In genomic region chr3:37401729-37402610, GRCm38 (mm10) we compare ENCODE assay signal across 9 mouse cellular contexts. TPM values are rescaled to one million over a fixed set of nuclear protein-coding genes. Genes with fewer than 3 reads are reported as not detected.
DNase-seq lines count a peak whose midpoint lies in the region; ATAC-seq lines count a peak whose summit lies in the region.
"Had no signal": no experiment of that assay in that cellular context is flagged by ENCODE, and none has a peak within 500 bp of the region (broad histone marks: within the 10 kb centered on the region; RNA-seq: fewer than 3 reads in every experiment).

No protein-coding gene starts in this region.

- no peak overlapping the region for H3K4me2 ChIP-seq in limb, embryonic 15.5 days
- no peak overlapping the region for H3K4me2 ChIP-seq in midbrain, embryonic 11.5 days
- H3K4me2 ChIP-seq: forebrain, embryonic 13.5 days had no signal

- H3K4me3 ChIP-seq in brown adipose tissue, adult 24 weeks (ENCODE audit: insufficient read depth, low read depth, low read length), result no peak overlapping the region
- H3K4me3 ChIP-seq in limb, embryonic 15.5 days, result no peak overlapping the region
- no peak overlapping the region for H3K4me3 ChIP-seq in midbrain, embryonic 11.5 days (ENCODE audit: low read depth, low read length)
- H3K4me3 ChIP-seq: forebrain, embryonic 13.5 days had no signal

- 34% methylated on average over 11 of the region's 11 CpGs for WGBS in limb, embryonic 15.5 days
- 84% methylated on average over 11 of the region's 11 CpGs for WGBS in midbrain, embryonic 11.5 days

- DNase-seq in cerebellum, postnatal 10 days, result peak; percentile 45 to 63
- no peak for DNase-seq in cerebellum, adult 18-20 months
- peak; percentile 55 to 57 for DNase-seq in heart, postnatal 14 days
- no peak for DNase-seq in midbrain, embryonic 11.5 days (ENCODE audit: low spot score, missing footprints)
- DNase-seq in thymus, postnatal 4 days, result no peak
- no peak for DNase-seq in cerebellum, adult 9-10 months

- ATAC-seq in limb, embryonic 15.5 days (ENCODE audit: insufficient number of reproducible peaks, low FRiP score, low TSS enrichment, low read depth), result peak; percentile 74
- no peak for ATAC-seq in midbrain, embryonic 11.5 days (ENCODE audit: low FRiP score)
- ATAC-seq: forebrain, embryonic 13.5 days had no signal

- H3K9ac ChIP-seq in limb, embryonic 15.5 days, result no peak overlapping the region
- H3K9ac ChIP-seq in midbrain, embryonic 11.5 days (ENCODE audit: low read length), result no peak overlapping the region
- H3K9ac ChIP-seq: forebrain, embryonic 13.5 days had no signal

- H3K4me1 ChIP-seq in brown adipose tissue, adult 24 weeks (ENCODE audit: control insufficient read depth, insufficient read depth, insufficient read length, low read length), result no peaks in the 10 kb centered on the region; the same call in 1 of the 2 replicates
- H3K4me1 ChIP-seq in limb, embryonic 15.5 days, result peaks cover 27% of the 10 kb centered on the region
- no peaks in the 10 kb centered on the region for H3K4me1 ChIP-seq in midbrain, embryonic 11.5 days (ENCODE audit: control insufficient read depth, insufficient read depth, low read length)
- H3K4me1 ChIP-seq: forebrain, embryonic 13.5 days had no signal

- no peaks in the 10 kb centered on the region for H3K27me3 ChIP-seq in limb, embryonic 15.5 days
- H3K27me3 ChIP-seq in midbrain, embryonic 11.5 days (ENCODE audit: control insufficient read depth, insufficient read depth, low read length), result no peaks in the 10 kb centered on the region
- H3K27me3 ChIP-seq: forebrain, embryonic 13.5 days had no signal

- H3K27ac ChIP-seq in brown adipose tissue, adult 24 weeks (replicated peaks; ENCODE audit: low read depth, low read length), result peak overlapping the region; percentile 9; the same call in 1 of the 2 replicates
- H3K27ac ChIP-seq in limb, embryonic 15.5 days, result peak overlapping the region; percentile 83
- H3K27ac ChIP-seq in midbrain, embryonic 11.5 days (ENCODE audit: low read depth, low read length), result no peak overlapping the region
- H3K27ac ChIP-seq: forebrain, embryonic 13.5 days had no signal

- H3K36me3 ChIP-seq in limb, embryonic 15.5 days, result 0 out of 2 replicates have a peak, but pooled peaks cover 4% of the 10 kb centered on the region
- no peaks in the 10 kb centered on the region for H3K36me3 ChIP-seq in midbrain, embryonic 11.5 days (ENCODE audit: control insufficient read depth, insufficient read depth, low read length)

- H3K9me3 ChIP-seq in limb, embryonic 15.5 days, result no peaks in the 10 kb centered on the region
- no peaks in the 10 kb centered on the region for H3K9me3 ChIP-seq in midbrain, embryonic 11.5 days (ENCODE audit: control insufficient read depth, low read length)
- H3K9me3 ChIP-seq: forebrain, embryonic 13.5 days had no signal

- intact Hi-C loops in heart, postnatal 14 days (cut with DNase I), result no loop called here

RNA-seq across cellular contexts. Expression of gene Spata5, which starts 17.7 kb away (rescaled TPM):
- polyA plus RNA-seq in brown adipose tissue, adult 24 weeks (2012; ENCODE audit: insufficient read depth, insufficient read length, missing spikeins), result 6.0 and 6.9 TPM in 2 replicates
- total RNA-seq in heart, postnatal 14 days (2021), result 10 to 100 TPM; 15.6 to 18.3 TPM
- 33.9 and 36.1 TPM in 2 replicates for polyA plus RNA-seq in limb, embryonic 15.5 days (2015; fragmentation: Nextera tagmentation; extraction: Ambion mirVana)
- 42.1 and 42.3 TPM in 2 replicates for polyA plus RNA-seq in midbrain, embryonic 11.5 days (2014; fragmentation: Nextera tagmentation; extraction: Ambion mirVana)

RNA-seq across cellular contexts. Expression of gene Nudt6, which starts 18.0 kb away (rescaled TPM):
- polyA plus RNA-seq in brown adipose tissue, adult 24 weeks (2012; ENCODE audit: insufficient read depth, insufficient read length, missing spikeins), result 34.1 and 34.6 TPM in 2 replicates
- total RNA-seq in heart, postnatal 14 days (2021), result 10 to 100 TPM; 27.2 to 30.8 TPM
- 4.9 and 5.0 TPM in 2 replicates for polyA plus RNA-seq in limb, embryonic 15.5 days (2015; fragmentation: Nextera tagmentation; extraction: Ambion mirVana)
- 3.3 and 3.5 TPM in 2 replicates for polyA plus RNA-seq in midbrain, embryonic 11.5 days (2014; fragmentation: Nextera tagmentation; extraction: Ambion mirVana)

RNA-seq across cellular contexts. Expression of gene Fgf2, which starts 53.8 kb away (rescaled TPM):
- polyA plus RNA-seq in brown adipose tissue, adult 24 weeks (2012; ENCODE audit: insufficient read depth, insufficient read length, missing spikeins), result 3.4 and 9.9 TPM in 2 replicates
- 1 to 10 TPM; 3.2 to 6.6 TPM for total RNA-seq in heart, postnatal 14 days (2021)
- 5.6 and 7.5 TPM in 2 replicates for polyA plus RNA-seq in limb, embryonic 15.5 days (2015; fragmentation: Nextera tagmentation; extraction: Ambion mirVana)
- 0.86 and 0.91 TPM in 2 replicates for polyA plus RNA-seq in midbrain, embryonic 11.5 days (2014; fragmentation: Nextera tagmentation; extraction: Ambion mirVana)

Comparison
In these comparisons a context has a peak if more than half of its experiments do, and no peak if none do; other contexts are left out.
1. DNase-seq: peak in cerebellum, postnatal 10 days (2 of 2) and heart, postnatal 14 days (2 of 2); none in cerebellum, adult 18-20 months (0 of 2), midbrain, embryonic 11.5 days (single experiment), thymus, postnatal 4 days (single experiment) and cerebellum, adult 9-10 months (single experiment).